Mouse (Mus musculus) E14TG2a.4 (cell line): ENCODE data around the gene H1foo.

ENCODE experiments used
- CTCF ChIP-seq: conservative IDR thresholded peaks from 2 replicates; pipeline ENCODE4 v1.5.1; 2014; ENCODE audit warnings: low read length
- NANOG ChIP-seq: IDR thresholded peaks from 2 replicates; pipeline ENCODE4 v1.6.1; 2014; ENCODE audit warnings: borderline replicate concordance, low read length, mixed read lengths
- POU5F1 ChIP-seq: IDR thresholded peaks from 2 replicates; pipeline ENCODE4 v1.6.1; 2014; ENCODE audit warnings: low read length, borderline replicate concordance

- TF ChIP-seq CTCF (no peak), POU5F1 (no peak), NANOG (no peak)
Observed at GRCm38 (mm10) chr6:115968086-115968485, 23.3 kb downstream of the H1foo start.
